8 mouse cellular contexts compared by ENCODE assay signal in the genomic region with DNA sequence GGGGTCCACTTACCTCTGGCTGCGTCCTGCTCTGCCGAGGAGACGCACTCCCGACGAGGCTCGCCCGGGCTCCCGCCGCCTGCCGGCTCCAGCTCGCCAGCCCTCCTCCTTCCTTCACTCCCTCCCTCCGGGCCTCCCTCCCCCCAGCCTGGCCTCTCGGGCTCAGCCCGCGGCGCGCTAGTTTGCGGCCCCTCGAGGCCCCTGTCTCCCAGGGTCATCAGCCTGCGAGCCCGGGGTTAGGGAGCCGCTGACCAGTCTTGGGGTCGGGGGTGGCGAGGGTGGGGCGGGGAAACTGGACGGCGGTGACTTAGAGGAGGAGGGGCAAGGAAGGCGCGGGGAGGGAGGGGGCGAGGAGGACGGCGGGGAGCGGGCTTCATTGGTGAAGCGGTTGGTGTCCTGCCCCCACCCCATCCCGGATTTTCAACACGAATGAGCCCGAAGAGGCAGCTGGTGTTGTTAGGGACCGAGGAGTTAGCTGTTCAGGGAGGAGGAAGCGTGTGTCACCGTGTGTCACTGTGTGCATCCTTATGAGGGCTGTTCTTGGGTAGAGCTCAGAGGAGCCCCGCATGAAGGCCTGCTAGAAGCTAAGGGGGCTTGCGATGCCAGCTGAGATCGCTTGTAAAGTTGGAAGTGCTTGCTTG. TPM values are rescaled to one million over a fixed set of nuclear protein-coding genes. Genes with fewer than 3 reads are reported as not detected.
DNase-seq lines count a peak whose midpoint lies in the region; ATAC-seq and TF ChIP-seq lines count a peak whose summit lies in the region.

A gene (minus strand): TSS at position 326 of the 641 bp plus-strand sequence.

- H3K27ac ChIP-seq in embryonic facial prominence, embryonic 11.5 days (replicated peaks; ENCODE audit: low read depth, low read length) = no peak within 1 kb of the TSS
- H3K27ac ChIP-seq in heart, postnatal 0 days (ENCODE audit: low read depth) = peak within 1 kb of the TSS; percentile 61; the same call in 1 of the 2 replicates
- H3K27ac ChIP-seq in liver, postnatal 0 days (ENCODE audit: low read depth) = no peak within 1 kb of the TSS
- peak within 1 kb of the TSS; percentile 97 for H3K27ac ChIP-seq in neural tube, embryonic 13.5 days (replicated peaks)

- H3K9me3 ChIP-seq in embryonic facial prominence, embryonic 11.5 days (replicated peaks; ENCODE audit: control insufficient read depth, low read length) = no peaks in the 10 kb centered on the region
- H3K9me3 ChIP-seq in heart, postnatal 0 days (replicated peaks; ENCODE audit: control insufficient read depth, low read length) = no peaks in the 10 kb centered on the region
- H3K9me3 ChIP-seq in liver, postnatal 0 days (ENCODE audit: low read length) = no peaks in the 10 kb centered on the region
- H3K9me3 ChIP-seq in neural tube, embryonic 13.5 days = no peaks in the 10 kb centered on the region

- no peak for TF ChIP-seq CTCF in heart, postnatal 0 days (IDR thresholded peaks at IDR 0.05; ENCODE audit: low read depth)
- TF ChIP-seq CTCF in liver, postnatal 0 days (IDR thresholded peaks at IDR 0.05; ENCODE audit: low read depth) = 0 out of 2 replicates have a peak, but pooled peaks have one; percentile 9

- H3K36me3 ChIP-seq in embryonic facial prominence, embryonic 11.5 days (replicated peaks; ENCODE audit: control insufficient read depth, insufficient read depth, low read depth, low read length) = no peaks in the 10 kb centered on the region
- no peaks in the 10 kb centered on the region for H3K36me3 ChIP-seq in heart, postnatal 0 days (replicated peaks; ENCODE audit: control insufficient read depth, insufficient read depth, low read length)
- no peaks in the 10 kb centered on the region for H3K36me3 ChIP-seq in liver, postnatal 0 days (replicated peaks; ENCODE audit: insufficient read depth, low read length)
- peaks cover 14% of the 10 kb centered on the region for H3K36me3 ChIP-seq in neural tube, embryonic 13.5 days

- H3K4me1 ChIP-seq in embryonic facial prominence, embryonic 11.5 days (ENCODE audit: control insufficient read depth, insufficient read depth, low read length) = peaks cover 10% of the 10 kb centered on the region
- peaks cover 11% of the 10 kb centered on the region; the same call in 1 of the 2 replicates for H3K4me1 ChIP-seq in heart, postnatal 0 days (ENCODE audit: control insufficient read depth, insufficient read depth)
- peaks cover 9% of the 10 kb centered on the region for H3K4me1 ChIP-seq in liver, postnatal 0 days (ENCODE audit: insufficient read depth)
- peaks cover 69% of the 10 kb centered on the region for H3K4me1 ChIP-seq in neural tube, embryonic 13.5 days (replicated peaks)

- ATAC-seq in embryonic facial prominence, embryonic 11.5 days (replicated peaks; ENCODE audit: insufficient number of reproducible peaks, low FRiP score, low TSS enrichment, low read depth) = peak; percentile 36; the same call in 1 of the 2 replicates
- peak; percentile 49 for ATAC-seq in heart, postnatal 0 days (ENCODE audit: insufficient read depth, low read depth)
- peak; percentile 62; the same call in 1 of the 2 replicates for ATAC-seq in liver, postnatal 0 days
- peak; percentile 69 for ATAC-seq in neural tube, embryonic 13.5 days (ENCODE audit: low read depth)

- 2% methylated on average over 26 of the region's 43 CpGs for WGBS in embryonic facial prominence, embryonic 11.5 days
- WGBS in heart, postnatal 0 days = 2% methylated on average over 30 of the region's 43 CpGs
- WGBS in liver, postnatal 0 days (ENCODE audit: insufficient replicate concordance) = 3% methylated on average over 36 of the region's 43 CpGs
- WGBS in neural tube, embryonic 13.5 days = 1% methylated on average over 42 of the region's 43 CpGs

- peak within 1 kb of the TSS; percentile 98 for H3K4me2 ChIP-seq in embryonic facial prominence, embryonic 11.5 days (ENCODE audit: low read depth, low read length)
- H3K4me2 ChIP-seq in heart, postnatal 0 days (ENCODE audit: low read depth, low read length) = peak within 1 kb of the TSS; percentile 97
- H3K4me2 ChIP-seq in liver, postnatal 0 days (ENCODE audit: low read depth, low read length) = peak within 1 kb of the TSS; percentile 82
- H3K4me2 ChIP-seq in neural tube, embryonic 13.5 days = peak within 1 kb of the TSS; percentile 69

- H3K9ac ChIP-seq in embryonic facial prominence, embryonic 11.5 days (replicated peaks; ENCODE audit: low read length) = peak within 1 kb of the TSS; percentile 71
- H3K9ac ChIP-seq in heart, postnatal 0 days (replicated peaks; ENCODE audit: low read depth, low read length) = peak within 1 kb of the TSS; percentile 54
- peak within 1 kb of the TSS; percentile 44 for H3K9ac ChIP-seq in liver, postnatal 0 days (replicated peaks)
- peak within 1 kb of the TSS; percentile 93 for H3K9ac ChIP-seq in neural tube, embryonic 13.5 days

- peak within 1 kb of the TSS; percentile 54 for H3K4me3 ChIP-seq in embryonic facial prominence, embryonic 11.5 days (ENCODE audit: low read depth, low read length)
- peak within 1 kb of the TSS; percentile 49 for H3K4me3 ChIP-seq in heart, postnatal 0 days (ENCODE audit: low read depth, low read length)
- peak within 1 kb of the TSS; percentile 45 for H3K4me3 ChIP-seq in liver, postnatal 0 days (ENCODE audit: low read depth, low read length)
- H3K4me3 ChIP-seq in neural tube, embryonic 13.5 days = peak within 1 kb of the TSS; percentile 65

- H3K27me3 ChIP-seq in embryonic facial prominence, embryonic 11.5 days (ENCODE audit: control insufficient read depth, insufficient read depth, low read length) = peaks cover 2% of the 10 kb centered on the region; the same call in 1 of the 2 replicates
- peaks cover 22% of the 10 kb centered on the region for H3K27me3 ChIP-seq in heart, postnatal 0 days (ENCODE audit: control insufficient read depth, insufficient read depth, low read length)
- peaks cover 58% of the 10 kb centered on the region for H3K27me3 ChIP-seq in liver, postnatal 0 days (ENCODE audit: insufficient read depth, low read length)
- H3K27me3 ChIP-seq in neural tube, embryonic 13.5 days = peaks cover 8% of the 10 kb centered on the region; the same call in 1 of the 2 replicates

- DNase-seq in urinary bladder, adult 18-20 months (ENCODE audit: low spot score in 2 of 2) = peak; percentile 31 to 41
- no peak for DNase-seq in urinary bladder, postnatal 10 days (ENCODE audit: low spot score)
- peak; percentile 79 for DNase-seq in embryonic facial prominence, embryonic 11.5 days (ENCODE audit: low spot score)
- peak; percentile 58 for DNase-seq in heart, postnatal 0 days (ENCODE audit: low spot score)
- peak; percentile 76 to 85 for DNase-seq in kidney, postnatal 4 days
- peak; percentile 64 for DNase-seq in liver, postnatal 0 days
- peak; percentile 76 for DNase-seq in thymus, postnatal 14 days

- TF ChIP-seq EP300 in heart, postnatal 0 days (IDR thresholded peaks at IDR 0.05; ENCODE audit: low read depth) = no peak
- TF ChIP-seq EP300 in liver, postnatal 0 days (IDR thresholded peaks at IDR 0.05; ENCODE audit: low read depth) = no peak

RNA-seq across cellular contexts. Expression of the gene that starts here (rescaled TPM):
- 0.59 and 0.72 TPM in 2 replicates for polyA plus RNA-seq in embryonic facial prominence, embryonic 11.5 days (2014; fragmentation: Nextera tagmentation; extraction: Ambion mirVana)
- 2.9 and 9.7 TPM in 2 replicates for total RNA-seq in heart, postnatal 0 days (2014; rRNA removed; ENCODE audit: low replicate concordance)
- 1.2 and 1.5 TPM in 2 replicates for polyA plus RNA-seq in heart, postnatal 0 days (2015; fragmentation: Nextera tagmentation; extraction: Ambion mirVana)
- 0.04 and 0.08 TPM in 2 replicates for polyA plus RNA-seq in liver, postnatal 0 days (2015; fragmentation: Nextera tagmentation; extraction: Ambion mirVana)
- 21.2 and 22.4 TPM in 2 replicates for polyA plus RNA-seq in neural tube, embryonic 13.5 days (2015; fragmentation: Nextera tagmentation; extraction: Ambion mirVana)

Comparison
In these comparisons a context has a peak if more than half of its experiments do, and no peak if none do; other contexts are left out.
1. Peak in DNase-seq, ATAC-seq, H3K4me3 ChIP-seq, H3K9ac ChIP-seq and H3K4me2 ChIP-seq in embryonic facial prominence, embryonic 11.5 days; RNA of the gene not detected or under 1 TPM.
2. Peak in DNase-seq, ATAC-seq, H3K4me3 ChIP-seq, H3K9ac ChIP-seq and H3K4me2 ChIP-seq in liver, postnatal 0 days; RNA of the gene not detected or under 1 TPM.
3. H3K27ac ChIP-seq: peak in heart, postnatal 0 days (single experiment) and neural tube, embryonic 13.5 days (single experiment); none in embryonic facial prominence, embryonic 11.5 days (single experiment) and liver, postnatal 0 days (single experiment).
4. Peak in every context shown above with its lines, with median percentiles within 50 percentile points of each other: ATAC-seq, H3K4me2 ChIP-seq, H3K4me3 ChIP-seq and H3K9ac ChIP-seq.